Mouse (Mus musculus): Measurements from ENCODE around the gene Rnf43.

Rnf43 gene

DNA sequence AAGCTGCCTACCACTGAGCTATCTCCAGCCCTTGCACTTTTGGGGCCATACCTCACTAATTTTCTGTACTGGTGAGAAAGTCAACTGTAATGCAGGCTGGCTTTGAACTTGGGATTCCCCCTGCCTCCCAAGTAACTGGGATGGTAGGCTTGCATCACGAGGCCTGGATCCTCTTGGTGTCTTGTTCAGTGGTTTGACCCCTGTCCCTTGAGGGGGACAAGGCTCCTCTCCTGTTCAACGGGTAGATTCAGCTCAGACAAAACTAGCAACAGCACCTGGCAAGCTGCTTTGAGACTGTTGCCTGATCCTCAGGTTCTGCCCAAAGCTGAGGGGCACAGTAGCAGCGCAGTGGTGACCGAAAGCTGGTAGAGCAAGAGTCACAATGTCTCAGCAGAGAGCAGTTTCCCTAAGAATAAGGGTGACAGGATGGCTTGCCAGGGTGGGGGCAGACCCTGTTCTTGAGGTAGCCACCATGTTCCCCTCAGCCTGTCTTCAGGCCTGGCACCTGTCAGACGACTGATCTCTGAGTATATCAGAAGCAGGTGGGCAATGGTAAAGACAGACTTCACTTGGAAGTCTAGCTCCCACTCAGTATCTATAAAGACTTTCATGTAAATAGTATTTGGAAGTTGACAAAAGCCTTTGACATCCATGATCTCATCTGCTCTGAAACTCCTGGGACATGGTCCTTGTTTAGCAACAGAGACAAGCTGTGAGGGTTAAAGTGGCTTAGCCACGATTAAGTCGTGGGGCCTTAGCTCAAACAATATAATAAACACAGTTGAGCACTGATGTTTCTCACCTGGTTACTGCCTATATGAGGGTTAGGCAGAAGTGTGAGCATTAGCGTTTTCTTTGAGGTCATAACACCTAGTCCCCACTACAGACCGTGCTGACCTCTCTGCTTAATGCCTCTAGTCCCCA, 83.4 kb downstream of the Rnf43 start:
- no peak for DNase-seq (ENCODE audit: low spot score in 2 of 2)

DNA sequence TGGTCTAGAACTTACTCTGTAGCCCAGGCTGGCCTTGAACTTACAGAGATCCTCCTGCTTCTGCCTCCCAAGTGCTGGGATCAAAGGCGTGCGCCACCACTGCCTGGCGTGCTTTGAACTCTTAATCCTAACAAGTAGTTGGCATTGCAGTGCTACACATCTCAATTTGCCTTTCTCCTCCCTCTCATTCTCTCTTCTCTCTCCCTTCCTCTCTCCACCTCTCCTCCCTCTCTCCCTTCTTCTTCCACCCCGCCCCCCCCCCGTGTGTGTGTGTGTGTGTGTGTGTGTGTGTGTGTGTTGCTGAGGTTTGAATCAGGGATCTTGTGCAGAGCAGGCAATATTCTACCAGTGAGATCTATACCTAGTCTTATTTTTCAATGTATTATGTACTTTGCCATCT, 84.8 kb downstream of the Rnf43 start:
- no peak for DNase-seq (ENCODE audit: low spot score in 2 of 2)

DNA sequence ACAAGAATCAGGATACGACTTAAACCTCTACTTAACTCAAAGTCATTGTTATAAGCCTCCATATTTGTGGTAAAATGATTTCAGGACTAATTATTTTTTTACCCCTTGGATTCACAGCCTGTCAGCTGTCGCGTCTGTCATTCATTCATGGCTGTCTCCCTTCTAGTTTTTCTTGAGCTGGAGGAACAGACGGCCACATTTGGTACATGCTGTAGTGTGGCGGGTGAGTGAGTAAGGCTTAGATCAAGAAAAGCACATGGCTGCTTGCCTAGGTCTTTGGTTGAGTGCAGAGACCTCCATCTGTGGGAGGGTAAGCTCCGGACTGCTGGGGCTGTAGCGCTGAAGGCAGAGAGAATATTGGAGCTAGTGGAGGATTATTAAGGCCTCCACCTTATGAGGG, 85.2 kb downstream of the Rnf43 start:
- DNase-seq (ENCODE audit: low spot score in 2 of 2) = no peak

DNA sequence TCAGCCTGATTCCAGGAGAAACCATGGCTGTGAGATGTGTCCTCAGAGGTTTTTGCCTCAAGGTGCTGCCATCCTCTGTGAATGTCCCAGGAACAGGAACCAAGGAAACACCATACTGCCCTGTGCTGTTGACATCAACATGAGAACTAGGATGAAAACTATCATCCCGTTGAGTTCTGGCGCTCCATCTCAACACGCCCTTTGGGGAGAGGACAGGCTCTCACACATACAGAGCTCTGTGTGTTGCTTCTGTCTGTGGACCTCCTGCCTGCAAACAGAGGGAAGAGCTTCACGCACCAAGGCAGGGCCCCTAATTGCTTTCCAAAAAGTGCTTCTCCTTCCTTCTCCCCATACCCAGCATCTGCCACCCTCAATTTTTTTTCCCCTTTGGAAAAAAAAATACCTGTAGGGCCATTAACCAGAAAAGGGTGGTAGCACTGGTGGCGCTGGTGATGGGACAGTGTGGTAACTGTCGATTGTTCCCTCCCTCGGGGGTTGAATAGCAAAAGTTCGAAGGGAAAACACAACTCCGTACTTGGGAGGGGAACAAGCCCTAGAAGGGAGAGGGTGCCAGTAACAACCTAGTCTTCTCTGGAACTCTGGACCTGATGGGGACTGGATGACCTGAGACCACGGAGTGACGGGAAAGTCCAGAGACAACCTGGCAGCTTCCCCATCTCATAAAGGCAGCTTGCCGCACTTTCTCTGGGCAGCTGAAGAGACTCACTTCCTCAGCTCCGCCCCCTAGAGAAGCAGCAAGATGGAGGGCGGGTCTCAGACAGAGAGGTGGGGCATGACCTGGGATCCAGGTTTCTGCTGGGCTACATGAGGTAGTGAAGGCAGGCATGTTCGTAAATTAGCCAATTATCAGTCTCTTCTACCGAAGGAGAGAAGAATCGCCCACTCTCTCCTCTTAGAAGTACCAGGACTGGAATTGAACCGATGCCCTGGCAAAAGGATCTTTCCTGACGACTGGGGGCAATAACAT, 85.9 kb downstream of the Rnf43 start:
- no peak for DNase-seq (ENCODE audit: low spot score in 2 of 2)

DNA sequence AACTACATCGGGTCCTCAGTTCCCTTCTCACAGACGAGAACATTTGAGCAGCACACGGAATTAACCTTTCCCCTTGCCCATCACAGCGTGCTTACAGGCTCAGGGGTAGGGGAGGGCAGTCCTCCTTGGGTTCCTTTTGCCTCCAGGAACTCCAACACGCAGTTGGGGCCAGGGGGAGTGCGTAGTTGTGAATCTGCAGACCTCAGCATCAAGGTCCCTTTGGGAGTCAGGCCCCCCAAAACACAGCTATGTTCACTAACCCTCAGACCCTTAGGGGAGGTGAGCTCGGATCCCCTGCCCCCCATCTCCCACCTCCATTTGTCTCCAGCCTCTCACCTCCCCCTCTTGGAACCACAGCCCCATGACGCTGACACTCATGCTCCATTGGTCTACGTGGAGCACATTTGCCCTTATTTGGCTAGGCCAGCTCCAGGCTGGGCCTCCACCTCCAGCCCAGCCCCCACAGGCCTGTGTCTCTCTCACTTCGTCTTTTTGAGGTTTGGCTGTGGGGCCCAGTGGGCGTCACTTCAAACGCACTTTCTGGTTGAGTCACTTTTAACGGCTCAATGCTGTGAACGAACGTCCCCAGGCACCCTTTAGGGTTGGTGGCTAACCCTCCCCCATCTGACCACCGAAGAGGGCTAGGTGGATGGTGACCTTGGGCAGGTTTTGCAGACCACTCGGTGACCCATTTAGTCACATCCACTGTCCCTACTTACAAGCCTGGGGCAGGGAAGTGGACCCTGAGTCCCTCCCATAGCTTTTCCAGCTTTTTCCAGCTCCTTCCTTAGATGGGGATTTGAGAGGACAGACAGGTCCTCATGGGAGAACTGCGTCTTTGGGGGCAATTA, 86.9 kb downstream of the Rnf43 start:
- no peak for DNase-seq (ENCODE audit: low spot score in 2 of 2)

DNA sequence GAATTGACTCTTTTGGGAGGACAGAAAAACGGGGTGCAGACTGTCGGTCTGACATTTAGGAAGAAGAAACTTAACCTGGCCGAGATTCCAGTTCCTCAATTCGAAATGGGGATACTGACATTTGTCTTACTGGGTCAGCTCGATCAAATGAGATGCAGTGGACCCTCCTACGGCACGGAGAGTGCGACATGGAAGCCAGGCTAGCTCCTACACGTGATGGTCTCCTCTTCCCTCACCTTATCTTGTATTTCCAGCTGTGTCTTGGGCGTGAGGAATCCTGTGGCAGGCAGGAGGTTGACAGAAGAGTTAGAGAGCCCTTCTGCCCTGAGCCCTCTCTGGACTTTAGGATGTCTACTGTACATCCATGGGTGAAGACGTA, 87.5 kb downstream of the Rnf43 start:
- no peak for DNase-seq (ENCODE audit: low spot score in 2 of 2)

DNA sequence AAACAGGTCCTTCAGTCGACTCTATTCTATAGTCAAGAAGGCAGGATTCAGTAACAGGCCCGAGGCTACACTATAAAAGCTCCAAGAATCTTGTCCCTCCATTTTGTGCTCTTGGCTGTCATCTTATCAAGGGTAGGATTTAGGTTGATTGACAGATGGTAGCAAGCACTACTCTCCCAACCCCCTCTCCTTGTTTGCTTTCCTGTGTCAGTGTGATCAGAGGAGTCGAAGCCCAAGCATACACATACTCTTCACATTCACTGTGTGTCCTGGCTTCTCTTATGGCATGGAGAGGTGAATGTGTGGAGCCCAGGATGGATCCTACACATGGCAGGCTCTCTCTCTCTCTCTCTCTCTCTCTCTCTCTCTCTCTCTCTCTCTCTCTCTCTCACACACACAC, 88.0 kb downstream of the Rnf43 start:
- no peak for DNase-seq (ENCODE audit: low spot score in 2 of 2)

DNA sequence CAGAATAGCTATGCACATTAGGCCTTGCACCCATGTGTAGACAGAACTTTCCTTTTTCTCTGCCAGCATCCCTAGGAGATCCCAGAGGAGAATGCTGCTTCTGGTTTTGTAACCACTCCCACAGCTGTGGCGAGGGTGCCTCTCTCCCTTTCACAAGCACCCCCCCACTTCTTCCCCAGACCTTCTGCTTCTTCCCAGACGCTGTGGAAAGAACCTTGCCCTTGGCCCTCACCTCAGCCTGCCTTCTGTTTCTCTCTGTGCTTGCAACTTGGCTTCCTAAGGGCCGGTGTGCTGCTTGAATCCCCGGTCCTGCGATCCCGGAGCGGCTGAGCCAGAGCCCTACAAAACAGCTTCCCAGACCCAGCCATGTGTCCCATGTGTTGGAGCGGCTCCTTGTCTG, 88.5 kb downstream of the Rnf43 start:
- DNase-seq (ENCODE audit: low spot score in 2 of 2) = no peak

DNA sequence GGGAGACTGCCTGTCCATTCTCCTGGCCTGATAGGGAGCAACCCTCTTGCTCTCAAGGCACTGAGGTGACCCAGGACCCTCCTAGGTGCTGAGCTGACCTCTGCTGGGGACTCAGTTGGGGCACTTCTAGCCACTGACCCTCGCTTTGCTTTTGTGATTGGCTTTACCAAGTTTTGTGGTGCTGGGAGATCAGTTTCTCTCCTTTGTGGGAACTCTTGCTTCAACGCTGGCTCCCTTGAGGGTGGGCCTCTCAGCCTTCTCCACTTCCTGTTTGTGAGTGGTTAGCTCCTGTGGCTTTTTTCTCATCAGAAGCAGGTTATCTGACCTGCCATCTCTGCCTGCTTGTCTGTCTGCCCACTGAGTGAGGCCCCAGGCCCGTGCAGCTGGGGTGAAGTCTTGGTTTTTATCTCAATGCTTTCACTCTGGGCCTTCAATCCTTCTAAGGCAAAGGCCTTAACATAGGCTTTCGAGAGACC, 89.0 kb downstream of the Rnf43 start:
- DNase-seq (ENCODE audit: low spot score in 2 of 2) = no peak

DNA sequence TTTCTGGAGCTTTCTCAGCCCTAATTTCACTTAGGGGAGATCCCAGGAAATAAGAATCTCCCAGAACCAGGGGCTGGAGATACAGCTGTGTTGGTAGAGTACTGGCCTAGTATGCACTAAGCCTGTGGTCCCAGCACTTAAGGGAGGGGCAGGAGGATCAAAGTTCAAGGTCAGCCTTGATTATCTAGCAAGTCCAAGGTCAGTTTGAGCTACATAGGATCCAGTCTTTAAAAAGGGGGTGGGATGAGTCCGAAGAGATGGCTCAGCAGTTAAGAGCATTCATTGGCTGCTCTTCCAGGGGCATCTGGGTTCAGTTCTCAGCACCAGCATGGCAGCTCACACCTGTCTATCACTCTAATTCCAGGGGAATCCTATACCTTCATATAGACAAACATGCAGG, 89.8 kb downstream of the Rnf43 start:
- no peak for DNase-seq (ENCODE audit: low spot score in 2 of 2)

DNA sequence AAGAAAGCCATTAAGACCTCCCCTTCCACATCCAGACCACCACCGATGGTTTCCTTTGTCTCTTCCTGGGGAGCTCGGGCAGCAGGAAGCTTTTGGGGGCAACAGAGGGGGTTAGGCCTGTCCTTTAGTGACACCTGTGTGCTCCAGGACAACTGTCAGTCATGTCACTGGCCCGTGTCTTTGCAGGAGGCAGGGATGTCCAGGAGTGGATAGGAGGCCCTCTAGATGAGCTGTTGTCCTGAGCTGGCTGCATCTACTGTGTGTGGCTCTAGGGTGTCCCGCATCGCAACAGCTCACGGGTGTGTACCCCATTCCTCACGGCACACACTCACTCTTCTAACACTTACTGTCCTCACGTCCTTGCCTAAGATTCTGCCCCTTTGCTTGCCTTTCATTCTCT, 90.7 kb downstream of the Rnf43 start:
- DNase-seq (ENCODE audit: low spot score in 2 of 2) = no peak

DNA sequence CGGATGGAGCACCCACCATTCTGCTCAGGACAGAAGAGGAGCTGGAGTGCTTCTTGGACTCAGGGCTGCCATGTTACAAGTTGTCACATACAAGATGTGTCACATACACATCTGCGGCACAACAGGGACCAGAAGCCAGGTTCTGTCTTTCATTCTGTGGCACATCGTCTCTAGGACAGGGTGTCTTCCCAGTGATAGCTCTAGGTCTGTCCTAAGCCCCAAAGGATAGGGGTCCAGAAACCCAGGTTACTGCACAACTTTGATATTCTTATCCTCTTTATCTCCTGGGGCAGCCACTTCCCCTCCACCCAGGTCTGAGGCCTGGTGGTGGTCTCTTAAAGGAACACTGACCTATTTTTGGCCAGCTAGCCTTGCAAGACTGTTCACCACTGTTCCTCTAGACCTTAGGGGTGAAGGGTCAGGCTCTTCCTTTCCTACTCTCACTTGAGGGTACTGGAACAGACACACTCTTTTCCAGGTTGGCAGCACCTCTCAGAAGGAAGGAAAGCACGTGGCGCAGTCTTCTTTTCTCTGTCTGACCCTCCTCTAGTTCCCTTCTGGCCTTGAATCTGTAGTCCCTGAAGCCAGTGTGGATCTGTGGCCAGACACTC, 91.5 kb downstream of the Rnf43 start:
- DNase-seq (ENCODE audit: low spot score in 2 of 2) = no peak

DNA sequence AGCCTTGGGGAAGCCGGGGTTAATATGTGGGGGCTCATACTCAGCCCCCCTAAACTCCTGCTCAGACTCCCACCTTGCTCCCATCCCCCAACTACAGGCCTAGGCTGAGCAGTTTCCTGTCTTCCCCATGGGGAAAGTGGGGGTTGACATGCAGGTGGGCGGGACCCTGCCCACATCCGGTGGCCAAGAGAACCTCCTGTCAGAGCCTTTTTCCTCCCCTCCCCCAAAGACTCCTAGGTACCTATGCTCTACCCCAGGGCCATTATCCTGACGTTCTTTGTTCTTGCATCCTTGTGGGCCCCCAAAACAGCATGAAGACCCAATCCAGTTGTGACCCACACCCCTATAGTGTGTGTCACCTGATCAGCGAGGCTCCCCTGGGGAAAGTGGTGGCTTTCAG, 92.1 kb downstream of the Rnf43 start:
- no peak for DNase-seq (ENCODE audit: low spot score in 2 of 2)

DNA sequence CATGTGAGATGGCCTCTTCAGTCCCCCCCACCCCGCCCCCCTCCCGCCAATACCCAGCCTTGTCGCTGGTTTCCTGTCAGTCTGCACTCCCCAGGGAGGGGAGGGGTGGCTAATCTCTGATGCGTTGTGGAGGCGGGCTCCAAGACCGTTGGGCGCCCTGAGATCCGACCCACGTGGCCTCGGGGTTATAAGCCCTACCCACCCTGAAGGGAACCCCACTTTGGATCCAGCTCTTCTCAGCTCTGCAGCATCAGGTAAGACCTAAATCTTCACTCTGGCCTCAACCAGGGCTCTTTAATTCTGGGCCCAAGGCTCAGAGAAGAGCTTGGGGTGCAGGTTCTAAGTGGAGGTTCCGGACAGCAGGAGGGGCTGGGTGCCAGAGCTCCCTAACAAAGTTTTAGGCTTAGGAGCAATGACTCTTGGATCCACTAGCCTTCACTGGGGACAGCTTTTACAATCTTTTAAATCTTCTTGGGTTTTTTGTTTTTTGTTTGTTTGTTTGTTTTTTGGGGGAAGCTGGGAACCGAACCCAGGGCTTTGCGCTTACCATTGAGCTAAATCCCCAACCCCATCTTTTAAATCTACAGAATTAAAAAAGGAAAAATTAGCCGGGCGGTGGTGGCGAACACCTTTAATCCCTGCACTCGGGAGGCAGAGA, 93.0 kb downstream of the Rnf43 start:
- DNase-seq (ENCODE audit: low spot score in 2 of 2) = no peak

DNA sequence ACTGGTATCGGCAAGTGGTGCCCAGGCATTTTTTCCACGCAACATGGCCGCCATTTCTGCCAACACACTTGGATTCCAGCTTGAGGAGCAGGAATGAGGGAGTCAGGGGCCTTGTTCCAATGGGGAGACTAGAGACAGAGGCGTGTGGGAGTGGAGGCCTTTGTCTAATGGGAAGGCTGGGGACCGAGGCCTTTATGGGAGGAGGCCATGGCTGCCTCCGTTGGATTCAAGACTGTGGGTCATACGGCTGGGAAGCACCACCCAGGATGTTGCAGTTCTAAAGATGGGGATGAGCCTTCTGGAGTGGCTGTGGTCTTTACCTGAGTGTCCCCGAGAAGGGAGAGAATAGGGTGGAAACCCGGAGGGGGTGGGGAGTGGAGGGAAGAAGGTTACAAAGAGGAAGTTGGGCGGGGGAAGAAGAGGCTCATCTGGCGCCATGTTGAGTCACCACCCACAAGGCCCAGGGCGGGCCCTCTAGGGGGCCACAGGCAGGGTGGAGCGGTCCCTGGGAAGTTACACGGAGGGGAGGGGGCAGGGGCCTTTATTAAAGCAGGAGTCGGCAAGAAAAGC, 93.8 kb downstream of the Rnf43 start:
- no peak for DNase-seq (ENCODE audit: low spot score in 2 of 2)

DNA sequence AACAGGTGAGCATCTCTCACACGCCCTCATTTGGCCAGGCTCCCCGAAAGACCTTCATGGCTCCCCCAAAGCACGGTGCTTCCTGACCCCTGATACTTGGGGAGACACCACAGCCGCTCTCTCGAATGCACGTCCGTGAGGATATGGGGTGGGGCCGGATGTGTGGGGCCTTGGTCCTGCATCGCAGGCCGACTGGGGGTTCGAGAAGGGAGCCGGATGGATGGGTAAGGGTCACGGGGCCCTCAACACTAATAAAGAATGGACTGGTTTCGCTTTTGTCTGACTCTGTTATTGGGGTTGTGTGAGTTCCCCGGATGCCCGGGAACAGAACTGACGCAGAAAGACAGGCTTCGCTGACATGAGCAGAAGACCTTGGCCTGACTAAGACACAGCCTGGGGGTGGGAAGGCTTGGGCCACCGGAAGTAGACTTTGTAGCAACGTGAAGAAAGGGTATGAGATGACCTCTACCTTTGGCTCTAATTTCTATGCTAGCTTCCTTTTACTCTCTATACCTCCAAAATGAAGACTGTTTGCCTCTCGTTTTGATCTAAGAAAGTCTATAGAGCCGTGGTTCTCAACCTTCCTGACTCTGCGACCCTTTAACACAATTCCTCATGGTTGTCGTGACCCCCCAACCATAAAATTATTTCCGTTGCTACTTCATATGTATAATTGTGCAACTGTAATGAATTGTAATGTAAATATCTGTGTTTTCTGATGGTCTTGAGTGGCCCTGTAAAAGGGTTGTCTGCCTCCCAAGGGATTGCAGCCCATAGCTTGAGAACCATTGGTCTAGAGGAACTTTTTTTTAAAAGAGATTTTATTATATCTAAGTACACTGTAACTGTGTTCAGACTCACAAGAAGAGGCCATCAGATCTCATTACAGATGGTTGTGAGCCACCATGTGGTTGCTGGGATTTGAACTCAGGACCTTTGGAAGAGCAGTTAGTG, 94.8 kb downstream of the Rnf43 start:
- no peak for DNase-seq (ENCODE audit: low spot score in 2 of 2)

DNA sequence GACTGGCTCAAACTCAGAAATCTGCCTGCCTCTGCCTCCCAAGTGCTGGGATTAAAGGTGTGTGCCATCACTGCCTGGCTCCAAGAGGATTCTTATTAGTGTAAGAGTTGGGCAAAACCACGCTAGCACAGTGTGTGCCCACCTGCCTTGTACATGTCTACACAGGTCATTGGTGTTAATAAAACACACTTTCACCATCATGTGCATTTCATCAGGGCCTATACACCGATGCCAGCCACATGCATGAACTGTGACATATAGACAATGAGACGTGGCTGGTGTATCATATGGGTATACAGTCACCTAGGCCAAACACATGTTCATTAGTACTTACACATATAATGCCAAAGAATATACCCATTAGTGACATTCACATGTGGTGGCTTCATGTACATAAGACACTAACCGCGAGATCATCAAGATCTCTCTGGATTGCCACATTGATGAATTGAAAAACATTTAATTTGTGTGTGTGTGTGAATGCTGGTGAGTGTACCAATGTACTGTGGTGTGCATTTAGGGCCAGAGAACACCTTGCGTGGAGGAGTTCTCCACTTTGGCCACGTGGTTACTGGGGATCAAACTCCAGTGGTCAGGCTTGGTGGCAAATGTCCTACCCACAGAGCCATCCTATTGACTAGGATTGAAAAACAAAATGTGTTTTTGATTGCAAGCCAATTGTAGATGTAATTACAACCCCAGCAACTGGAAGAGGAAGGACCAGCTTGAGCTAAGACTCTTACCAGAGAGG, 95.8 kb downstream of the Rnf43 start:
- no peak for DNase-seq (ENCODE audit: low spot score in 2 of 2)

DNA sequence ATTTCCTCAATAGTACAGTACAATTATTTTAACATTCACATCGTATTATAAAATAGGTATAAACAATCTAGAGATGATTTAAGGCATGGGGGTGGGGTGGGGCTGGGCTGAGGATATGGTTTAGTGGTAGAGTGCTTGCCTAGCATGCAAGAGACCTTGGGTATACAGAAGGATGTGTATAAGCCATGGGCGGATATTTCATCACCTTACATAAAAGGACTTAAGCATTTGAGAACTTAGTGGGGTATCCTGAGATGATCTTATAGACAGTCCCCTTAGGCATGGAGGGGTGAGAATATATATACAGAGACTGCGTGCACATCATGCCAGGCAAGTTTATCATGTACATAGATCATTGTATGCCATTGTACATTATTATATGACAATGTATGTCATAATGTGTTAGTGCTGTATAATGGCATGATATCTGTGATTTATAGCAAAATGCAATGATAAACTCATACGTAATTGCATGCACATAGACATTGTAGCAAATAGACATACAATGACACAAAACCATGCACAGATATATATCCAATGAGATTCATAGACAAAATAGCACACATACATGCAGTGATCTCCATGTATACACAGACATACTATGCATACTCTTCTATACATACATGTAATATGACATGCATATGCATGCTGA, 96.6 kb downstream of the Rnf43 start:
- DNase-seq (ENCODE audit: low spot score in 2 of 2) = no peak

Data from urinary bladder, postnatal 4 days (tissue).